Mouse (Mus musculus) kidney, postnatal 14 days (tissue): ENCODE data around the gene Gm5737.

Source experiments
- DNase-seq: peaks from one replicate; pipeline ENCODE4 v3.0.0; 2022; ENCODE audit warnings: mixed read lengths

Gm5737 gene

DNA sequence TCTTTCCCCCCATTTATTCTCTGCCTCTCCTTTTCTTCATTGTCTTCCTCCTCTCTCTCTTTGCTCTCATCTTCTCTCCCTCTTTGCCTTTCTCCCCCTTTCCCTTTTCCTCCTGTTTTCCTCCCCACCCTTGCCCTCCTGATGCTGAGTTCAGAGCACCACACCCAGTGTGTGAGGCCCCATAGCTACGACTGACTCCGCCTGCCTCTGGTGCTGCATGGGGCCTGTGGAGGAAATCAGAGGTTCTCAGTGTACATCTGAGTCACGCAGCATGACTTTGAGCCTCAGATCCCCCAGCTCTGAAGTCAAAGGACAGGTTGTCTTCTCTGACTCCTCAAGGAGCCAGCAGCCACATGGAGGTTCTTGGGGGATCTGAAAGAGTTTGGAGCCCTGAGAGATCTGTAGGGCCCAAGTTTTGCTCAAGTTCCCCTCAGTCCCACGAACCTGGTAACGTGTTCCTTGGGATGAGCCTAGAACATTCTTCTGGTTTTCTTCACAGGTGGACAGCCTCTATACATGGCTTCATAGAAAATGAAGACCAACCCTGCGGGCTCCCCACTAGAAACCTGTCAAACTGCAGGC lies at the start of gene Gm5737:
Gene Gm5737, plus strand, starts transcription at position 532 of the 582 bp plus-strand sequence.
- no peak for DNase-seq

DNA sequence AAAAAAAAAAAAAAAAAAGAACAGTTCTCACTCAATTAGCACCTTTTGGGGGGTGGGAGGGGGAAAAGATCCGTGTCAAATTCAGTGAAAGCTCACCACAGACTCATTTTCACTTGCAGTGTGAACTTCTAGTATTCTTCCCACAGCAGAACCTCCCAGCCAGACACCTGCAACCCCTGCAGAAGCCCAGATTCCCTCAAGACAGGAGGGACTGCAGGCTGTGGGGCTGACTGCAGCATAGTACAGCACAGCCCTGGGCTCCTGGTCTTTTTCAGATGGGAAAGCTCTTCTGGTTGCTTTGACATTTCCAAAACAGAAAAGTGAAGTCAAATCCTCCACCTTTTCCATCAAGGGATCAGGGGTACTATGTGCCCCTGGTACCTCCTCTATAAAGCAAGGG lies 44.8 kb upstream of the Gm5737 start:
- no peak for DNase-seq

DNA sequence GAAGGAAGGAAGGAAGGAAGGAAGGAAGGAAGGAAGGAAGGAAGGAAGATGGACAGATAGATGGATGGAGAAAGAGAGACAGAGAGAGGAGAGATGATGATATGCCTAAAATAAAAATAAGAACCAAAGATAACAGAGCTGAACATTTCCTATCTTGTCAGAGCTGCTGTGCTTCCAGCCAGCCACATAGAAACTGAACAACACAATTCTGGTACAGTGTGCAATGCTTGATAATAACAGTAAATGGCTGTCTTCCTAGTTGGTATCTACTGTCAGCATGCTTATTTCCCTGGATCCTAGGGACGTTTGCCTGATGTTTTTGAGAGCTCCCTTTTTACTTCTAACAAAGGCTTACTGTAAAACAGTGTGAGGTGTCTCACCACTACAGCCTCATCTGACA lies 40.8 kb upstream of the Gm5737 start:
- DNase-seq = no peak

DNA sequence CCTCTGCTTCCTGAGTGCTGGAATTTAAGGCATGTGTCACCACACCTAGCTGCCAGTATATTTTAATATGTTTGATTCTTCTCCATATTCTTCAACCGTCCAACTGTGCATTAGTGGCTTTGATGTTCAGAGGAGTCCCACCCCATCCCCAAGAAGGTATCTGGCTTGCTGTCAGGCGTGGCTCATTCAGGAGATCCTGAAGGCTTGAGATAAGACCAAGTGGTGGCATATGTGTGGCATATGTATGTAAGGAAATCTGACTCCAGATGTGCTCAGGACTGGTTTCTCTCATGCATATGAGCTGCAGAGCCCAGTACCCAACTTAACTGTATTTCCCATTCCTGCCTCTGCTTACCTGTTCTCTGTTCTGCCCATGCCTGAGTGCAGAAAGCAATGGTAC lies 34.2 kb upstream of the Gm5737 start:
- DNase-seq = no peak

GRCm38 (mm10) chr7:120795544-120795943 lies 16.6 kb upstream of the Gm5737 start:
- no peak for DNase-seq

- no peak for DNase-seq
These were observed 15.8 kb upstream of the Gm5737 start for GRCm38 (mm10) chr7:120796369-120796768.

DNA sequence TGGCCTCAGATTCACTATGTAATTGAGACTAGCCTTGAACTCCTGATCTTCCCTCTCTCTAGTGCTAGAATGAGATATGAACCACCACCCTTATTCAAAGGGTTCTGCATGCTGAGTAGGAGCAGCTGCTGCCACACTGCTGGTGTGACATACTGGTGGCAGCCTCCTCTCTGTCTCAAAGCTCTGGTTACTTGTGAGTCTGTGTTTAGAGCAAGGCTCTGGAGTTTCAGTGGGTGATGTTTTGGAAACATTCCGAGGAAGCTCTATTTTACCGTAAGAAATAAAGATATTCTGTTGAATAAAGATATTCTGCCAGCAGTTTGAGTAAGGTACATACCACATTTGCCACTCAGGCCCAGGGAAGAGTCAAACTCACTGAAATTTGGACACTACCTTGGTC lies 8.9 kb upstream of the Gm5737 start:
- DNase-seq = no peak

GRCm38 (mm10) chr7:120809705-120810104 lies 2.5 kb upstream of the Gm5737 start:
- DNase-seq = peak; percentile 17

DNA sequence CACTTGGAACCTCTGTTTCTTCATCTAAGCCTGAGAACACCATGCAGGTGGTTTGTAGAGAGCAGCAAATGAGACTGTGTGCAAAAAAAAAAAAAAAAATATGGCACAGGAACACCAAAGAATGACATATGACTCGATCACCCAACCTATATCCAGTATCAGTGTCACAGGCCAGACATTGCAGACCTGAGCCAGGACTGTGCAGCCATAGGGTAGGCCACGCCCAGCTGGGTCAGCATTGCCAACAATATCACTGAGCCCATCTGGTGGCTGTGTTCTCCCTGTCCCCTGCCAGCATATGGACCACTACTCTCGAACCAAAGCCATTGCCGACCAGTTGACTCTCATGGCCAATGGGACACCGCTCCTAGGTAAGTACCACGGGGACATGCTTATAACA lies 5.4 kb downstream of the Gm5737 start:
- DNase-seq = no peak

DNA sequence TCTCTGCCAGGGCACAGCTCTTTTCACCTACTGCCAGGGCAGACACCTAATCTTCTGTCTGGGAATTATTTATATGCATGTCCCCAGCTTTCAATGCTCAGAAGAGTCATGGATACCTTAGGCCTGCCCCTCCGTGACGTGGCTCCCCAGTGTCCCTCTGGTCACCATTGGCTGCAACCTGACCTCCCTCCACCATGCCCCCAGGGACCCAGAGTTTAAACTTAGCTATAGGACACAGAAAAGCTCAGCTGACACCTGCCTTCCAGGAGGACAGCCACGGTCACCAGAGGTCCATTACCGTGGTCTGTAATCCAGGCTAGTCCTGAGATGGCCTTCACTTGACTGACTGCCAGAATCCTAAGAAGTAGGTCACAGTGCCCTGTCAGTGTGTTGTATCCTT lies 7.2 kb downstream of the Gm5737 start:
- DNase-seq = no peak

- DNase-seq = peak; percentile 73
These were observed 11.1 kb downstream of the Gm5737 start for GRCm38 (mm10) chr7:120823248-120823647.

- no peak for DNase-seq
These were observed 12.9 kb downstream of the Gm5737 start for GRCm38 (mm10) chr7:120825097-120825496.

DNA sequence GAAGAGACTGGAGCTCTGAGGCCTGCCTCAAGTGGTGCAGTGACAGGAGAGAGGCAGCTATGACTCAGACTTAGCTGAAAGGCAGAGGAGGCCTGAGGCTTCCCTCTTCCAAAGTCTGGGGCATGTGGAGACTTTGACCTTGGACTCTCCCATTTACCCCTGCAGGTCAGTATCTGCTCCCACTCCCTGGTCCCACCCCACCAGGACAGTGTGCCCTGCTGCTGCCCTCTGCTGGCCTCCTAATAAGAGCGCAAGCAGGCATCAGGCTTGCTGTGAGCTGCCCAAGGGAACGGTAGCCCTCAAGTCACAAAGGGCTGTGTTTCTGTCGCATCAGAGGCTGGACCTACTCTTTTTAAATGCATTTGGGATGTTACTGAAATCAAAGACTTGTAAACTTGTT lies 14.2 kb downstream of the Gm5737 start:
- DNase-seq = peak; percentile 38

- DNase-seq = peak; percentile 81
These were observed 18.5 kb downstream of the Gm5737 start for GRCm38 (mm10) chr7:120830431-120831381.

DNA sequence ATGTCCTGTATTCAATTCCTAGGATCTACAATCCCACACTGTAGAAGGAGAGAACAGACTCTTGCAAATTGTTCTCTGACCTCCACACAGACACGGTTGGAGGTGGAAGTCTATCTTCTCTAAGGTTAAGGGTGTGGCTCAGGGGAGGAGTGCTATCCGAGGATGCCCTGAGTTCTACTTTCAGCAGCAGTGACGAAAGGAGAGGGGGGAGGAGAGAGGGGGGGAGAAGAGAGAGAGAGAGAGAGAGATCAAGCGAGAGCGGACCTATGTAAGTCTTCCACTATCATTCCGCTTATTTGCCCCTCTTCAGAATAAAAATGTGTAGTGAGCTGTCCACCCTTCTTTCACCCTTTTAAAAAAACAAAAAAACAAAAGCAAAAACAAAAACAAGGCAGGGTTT lies 22.3 kb downstream of the Gm5737 start:
- no peak for DNase-seq

- peak; percentile 76 for DNase-seq
These were observed 22.8 kb downstream of the Gm5737 start for GRCm38 (mm10) chr7:120834863-120835372.

DNA sequence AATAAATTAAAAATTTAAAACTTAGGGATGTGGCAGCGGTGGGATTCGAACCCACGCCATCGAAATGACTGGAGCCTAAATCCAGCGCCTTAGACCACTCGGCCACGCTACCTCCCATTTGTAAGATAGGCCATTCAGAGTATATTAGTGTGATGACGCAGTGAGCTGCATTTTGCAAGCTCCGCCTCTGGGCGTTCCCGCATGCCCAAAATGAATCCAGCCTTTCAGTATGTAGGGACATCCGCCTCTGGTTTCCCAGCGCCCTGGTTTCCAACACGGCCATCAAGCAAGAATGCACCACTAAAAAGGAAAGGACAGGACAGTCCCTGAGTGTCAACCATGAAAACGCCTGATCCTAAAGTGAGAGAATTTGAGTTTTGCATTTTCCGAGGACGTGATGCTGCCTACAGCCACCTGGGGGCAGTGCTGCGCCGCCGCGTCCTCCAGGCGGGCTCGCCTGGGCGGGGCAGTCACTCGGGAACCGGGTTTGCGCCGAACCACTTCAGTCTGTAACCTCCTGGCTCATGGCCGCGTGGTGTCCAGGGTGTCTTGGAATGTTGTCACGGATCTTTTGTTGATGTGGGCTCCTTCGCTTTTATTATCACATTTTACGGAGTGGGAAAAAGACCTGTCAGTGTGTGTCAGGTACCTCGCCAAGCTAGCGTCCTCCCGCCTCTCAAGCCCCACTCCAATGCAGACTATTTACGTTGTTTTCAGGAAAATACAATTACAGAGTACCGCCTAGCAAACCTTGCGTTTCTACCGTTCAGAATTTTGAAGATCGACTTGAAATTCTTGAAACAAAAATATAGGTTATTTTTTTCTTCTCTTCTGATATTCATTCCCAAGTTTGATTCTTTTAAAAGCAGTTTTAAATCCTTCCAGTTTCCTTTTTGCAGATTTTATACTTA lies 23.5 kb downstream of the Gm5737 start:
- DNase-seq = peak; percentile 96

DNA sequence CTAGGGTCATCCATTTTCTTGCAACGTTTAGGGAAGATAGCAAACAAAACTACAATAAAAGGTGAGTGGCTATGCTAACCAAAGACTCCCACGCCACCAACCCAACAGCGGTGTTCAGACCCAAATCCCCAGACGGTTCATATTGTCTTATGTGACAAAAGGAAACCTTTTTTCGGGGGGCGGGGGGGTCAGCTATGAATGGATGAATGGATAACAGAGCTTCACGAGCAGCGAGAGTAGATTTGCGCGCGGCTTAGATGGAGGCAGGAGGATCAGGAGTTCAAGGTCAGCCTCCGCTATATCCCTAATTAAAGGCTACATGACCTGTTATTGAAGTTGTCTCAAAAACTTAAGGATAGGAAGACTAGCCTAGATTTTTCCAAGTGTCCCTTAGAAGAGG lies 24.2 kb downstream of the Gm5737 start:
- DNase-seq = peak; percentile 21

DNA sequence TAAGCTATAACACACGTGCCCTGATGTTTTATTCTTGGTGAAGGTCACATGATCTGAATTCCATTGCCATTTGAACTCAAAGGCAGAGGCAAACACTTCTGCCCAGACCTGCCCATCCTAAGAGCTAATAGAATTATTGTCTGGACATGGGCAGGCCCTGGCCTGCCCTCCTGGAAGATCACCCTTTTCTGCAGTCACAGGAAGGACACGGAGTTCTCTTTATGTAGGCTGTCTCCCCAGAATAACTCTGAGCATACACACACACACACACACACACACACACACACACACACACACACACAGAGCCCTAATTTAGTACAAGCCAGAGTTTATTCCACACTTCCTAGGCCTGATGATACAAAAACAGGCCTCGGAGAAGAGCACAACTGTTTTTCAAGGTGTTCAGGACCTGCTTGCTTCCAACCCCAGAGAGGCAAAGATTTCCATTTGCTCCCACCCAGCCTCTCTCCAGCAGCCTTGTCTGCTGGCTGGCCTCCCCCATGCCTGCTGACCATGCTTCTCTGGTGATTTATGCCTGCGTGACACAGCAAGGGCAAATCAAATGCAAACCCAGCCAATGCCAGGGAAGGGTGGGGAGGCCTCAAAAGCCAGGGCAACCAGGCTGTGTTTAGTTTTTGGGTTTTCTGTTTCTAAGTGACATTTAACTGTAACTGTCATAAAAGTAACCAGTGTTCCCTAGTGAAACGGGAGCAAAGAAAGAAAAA lies 26.4 kb downstream of the Gm5737 start:
- DNase-seq = no peak

DNA sequence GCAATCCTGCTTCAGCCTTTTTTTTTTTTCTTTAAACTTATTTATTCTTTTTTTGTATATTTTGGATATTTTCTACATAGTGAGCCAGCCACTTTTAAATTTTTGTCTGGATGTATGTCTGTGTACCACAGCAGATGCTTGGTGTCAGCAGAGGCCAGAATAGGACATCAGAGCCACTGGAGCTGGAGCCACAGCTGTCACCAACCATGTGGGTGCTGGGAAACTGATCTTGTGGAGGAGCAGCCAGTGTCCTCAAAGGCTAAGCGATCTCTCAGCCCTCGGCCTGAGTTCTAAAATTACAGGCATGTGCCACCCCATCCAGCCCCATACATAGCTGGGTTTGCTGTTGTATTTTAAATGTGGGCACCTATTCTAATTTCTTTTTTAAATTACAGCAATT lies 27.6 kb downstream of the Gm5737 start:
- no peak for DNase-seq

GRCm38 (mm10) chr7:120842345-120843036 lies 30.3 kb downstream of the Gm5737 start, which contains the start of gene Eef2k:
Gene Eef2k, plus strand, starts transcription at chr7:120842831.
- DNase-seq = peak; percentile 90
